Mouse (Mus musculus) liver, postnatal 0 days (tissue): ENCODE results near the gene D630023F18Rik.

Experiments
- CTCF ChIP-seq: sonication (generic); IDR thresholded peaks from 2 replicates; pipeline ENCODE4 v1.5.1; 2016; ENCODE audit warnings: antibody characterized with exemption, low read depth
- EP300 ChIP-seq: IDR thresholded peaks from 2 replicates; pipeline ENCODE4 v1.6.1; 2016; ENCODE audit warnings: antibody characterized with exemption, low read depth, mild to moderate bottlenecking

GRCm38 (mm10) chr1:65122574-65123372, at the start of gene D630023F18Rik:
- TF ChIP-seq CTCF (no peak), EP300 (no peak)
